26 mouse cellular contexts compared by ENCODE assay signal in genomic region chr14:59932355-59932754, GRCm38 (mm10).
DNase-seq lines count a peak whose midpoint lies in the region; ATAC-seq and TF ChIP-seq lines count a peak whose summit lies in the region.
"Had no signal": no experiment of that assay in that cellular context is flagged by ENCODE, and none has a peak within 500 bp of the region (broad histone marks: within the 10 kb centered on the region; RNA-seq: fewer than 3 reads in every experiment).

No protein-coding gene starts in this region.

- no peaks in the 10 kb centered on the region for H3K27me3 ChIP-seq in intestine, embryonic 15.5 days (replicated peaks)
- no peaks in the 10 kb centered on the region for H3K27me3 ChIP-seq in intestine, postnatal 0 days (replicated peaks; ENCODE audit: control insufficient read depth, insufficient read depth, low read length)
- H3K27me3 ChIP-seq in embryonic facial prominence, embryonic 10.5 days (replicated peaks; ENCODE audit: low read depth, poor library complexity, severe bottlenecking), result no peaks in the 10 kb centered on the region
- no peaks in the 10 kb centered on the region; the same call in 1 of the 2 replicates for H3K27me3 ChIP-seq in limb, embryonic 14.5 days (ENCODE audit: control insufficient read depth, insufficient read depth, low read length)
- H3K27me3 ChIP-seq: heart, embryonic 15.5 days; hindbrain, embryonic 13.5 days; liver, embryonic 15.5 days had no signal

- peak; percentile 84 for DNase-seq in R1 (ENCODE audit: low read depth, low spot score)
- DNase-seq in embryonic facial prominence, embryonic 10.5 days (ENCODE audit: low spot score), result peak; percentile 42
- DNase-seq in limb, embryonic 14.5 days (ENCODE audit: low spot score), result peak; percentile 48
- DNase-seq in B cell, adult 2 months, result no peak
- DNase-seq in frontal cortex, postnatal 36 days (ENCODE audit: low spot score in 2 of 2), result no peak
- DNase-seq: adrenal gland, postnatal 36 days; cerebellum, adult 11 months; cerebellum, adult 9-11 months; heart, postnatal 36 days; kidney, adult 8-10 months; kidney, postnatal 14 days; liver; right cerebral cortex, postnatal 14 days; thymus, postnatal 14 days had no signal

- H3K27ac ChIP-seq in intestine, embryonic 15.5 days, result no peak overlapping the region
- H3K27ac ChIP-seq in intestine, postnatal 0 days (ENCODE audit: low read depth, low read length), result no peak overlapping the region
- H3K27ac ChIP-seq in embryonic facial prominence, embryonic 10.5 days (replicated peaks), result 0 out of 2 replicates have a peak overlapping the region, but pooled peaks have one; percentile 5
- H3K27ac ChIP-seq in limb, embryonic 14.5 days (replicated peaks; ENCODE audit: low read depth, low read length), result no peak overlapping the region
- H3K27ac ChIP-seq: forebrain, embryonic 10.5 days; heart, embryonic 15.5 days; hindbrain, embryonic 13.5 days; layer of hippocampus, adult 2 months; liver, embryonic 15.5 days; macrophage had no signal

- H3K36me3 ChIP-seq in intestine, embryonic 15.5 days, result no peaks in the 10 kb centered on the region
- H3K36me3 ChIP-seq in intestine, postnatal 0 days (ENCODE audit: control insufficient read depth, insufficient read depth), result no peaks in the 10 kb centered on the region
- H3K36me3 ChIP-seq in embryonic facial prominence, embryonic 10.5 days (replicated peaks), result no peaks in the 10 kb centered on the region
- H3K36me3 ChIP-seq in limb, embryonic 14.5 days (ENCODE audit: control insufficient read depth, insufficient read depth, low read length), result no peaks in the 10 kb centered on the region
- H3K36me3 ChIP-seq: forebrain, embryonic 10.5 days; heart, embryonic 15.5 days; hindbrain, embryonic 13.5 days; liver, embryonic 15.5 days had no signal

- H3K9ac ChIP-seq in intestine, embryonic 15.5 days, result no peak overlapping the region
- H3K9ac ChIP-seq in intestine, postnatal 0 days (ENCODE audit: low read depth, low read length), result no peak overlapping the region
- H3K9ac ChIP-seq in limb, embryonic 14.5 days (ENCODE audit: low read depth, low read length, severe bottlenecking), result no peak overlapping the region
- H3K9ac ChIP-seq: heart, embryonic 15.5 days; hindbrain, embryonic 13.5 days; liver, embryonic 15.5 days had no signal

- no peak overlapping the region for H3K4me3 ChIP-seq in intestine, embryonic 15.5 days (replicated peaks)
- H3K4me3 ChIP-seq in intestine, postnatal 0 days (ENCODE audit: low read depth, low read length), result no peak overlapping the region
- no peak overlapping the region for H3K4me3 ChIP-seq in embryonic facial prominence, embryonic 10.5 days
- H3K4me3 ChIP-seq in limb, embryonic 14.5 days (replicated peaks; ENCODE audit: low read length), result no peak overlapping the region
- H3K4me3 ChIP-seq: forebrain, embryonic 10.5 days; heart, embryonic 15.5 days; hindbrain, embryonic 13.5 days; layer of hippocampus, adult 2 months; liver, embryonic 15.5 days had no signal

- TF ChIP-seq CTCF in intestine, postnatal 0 days (IDR thresholded peaks at IDR 0.05; ENCODE audit: low read depth), result no peak

- H3K4me1 ChIP-seq in intestine, embryonic 15.5 days (replicated peaks), result no peaks in the 10 kb centered on the region
- 0 out of 2 replicates have a peak, but pooled peaks cover 5% of the 10 kb centered on the region for H3K4me1 ChIP-seq in intestine, postnatal 0 days (replicated peaks; ENCODE audit: control insufficient read depth, insufficient read depth, low read length)
- H3K4me1 ChIP-seq in embryonic facial prominence, embryonic 10.5 days, result peaks cover 27% of the 10 kb centered on the region
- peaks cover 33% of the 10 kb centered on the region for H3K4me1 ChIP-seq in limb, embryonic 14.5 days (ENCODE audit: control insufficient read depth, insufficient read depth, low read length)
- H3K4me1 ChIP-seq: liver, embryonic 15.5 days had no signal

- no peak overlapping the region for H3K4me2 ChIP-seq in intestine, embryonic 15.5 days (replicated peaks)
- no peak overlapping the region for H3K4me2 ChIP-seq in intestine, postnatal 0 days (replicated peaks; ENCODE audit: low read depth)
- peak overlapping the region; percentile 21; the same call in 1 of the 2 replicates for H3K4me2 ChIP-seq in limb, embryonic 14.5 days (replicated peaks; ENCODE audit: low read depth, low read length, severe bottlenecking)
- H3K4me2 ChIP-seq: heart, embryonic 15.5 days; hindbrain, embryonic 13.5 days; liver, embryonic 15.5 days; midbrain, embryonic 11.5 days had no signal

- H3K9me3 ChIP-seq in intestine, embryonic 15.5 days, result no peaks in the 10 kb centered on the region
- no peaks in the 10 kb centered on the region for H3K9me3 ChIP-seq in intestine, postnatal 0 days (ENCODE audit: control insufficient read depth)
- H3K9me3 ChIP-seq in embryonic facial prominence, embryonic 10.5 days, result no peaks in the 10 kb centered on the region
- H3K9me3 ChIP-seq in limb, embryonic 14.5 days (ENCODE audit: control insufficient read depth, low read length), result no peaks in the 10 kb centered on the region
- H3K9me3 ChIP-seq: forebrain, embryonic 10.5 days; heart, embryonic 15.5 days; hindbrain, embryonic 13.5 days; liver, embryonic 15.5 days had no signal

- TF ChIP-seq POLR2A in limb, embryonic 14.5 days (IDR thresholded peaks at IDR 0.05; ENCODE audit: borderline replicate concordance, extremely low read depth, insufficient read depth, insufficient read length), result no peak

- peak; percentile 56; the same call in 1 of the 2 replicates for ATAC-seq in intestine, embryonic 15.5 days
- no peak for ATAC-seq in intestine, postnatal 0 days
- peak; percentile 73 for ATAC-seq in limb, embryonic 14.5 days (ENCODE audit: low FRiP score, low read depth)
- no peak for ATAC-seq in frontal cortex, adult (ENCODE audit: low TSS enrichment)
- ATAC-seq: forebrain, embryonic 16.5 days; inflammation-experienced regulatory T-cells, adult 6 months had no signal

- 29% methylated on average over 6 of the region's 6 CpGs for WGBS in intestine, embryonic 15.5 days
- WGBS in intestine, postnatal 0 days, result 27% methylated on average over 6 of the region's 6 CpGs
- WGBS in embryonic facial prominence, embryonic 10.5 days, result 48% methylated on average over 6 of the region's 6 CpGs
- 5% methylated on average over 6 of the region's 6 CpGs for WGBS in limb, embryonic 14.5 days

Comparison
In these comparisons a context has a peak if more than half of its experiments do, and no peak if none do; other contexts are left out.
1. ATAC-seq: peak in intestine, embryonic 15.5 days (single experiment) and limb, embryonic 14.5 days (single experiment); none in intestine, postnatal 0 days (single experiment) and frontal cortex, adult (single experiment).
2. DNase-seq: peak in R1 (single experiment), embryonic facial prominence, embryonic 10.5 days (single experiment) and limb, embryonic 14.5 days (single experiment); none in B cell, adult 2 months (0 of 2) and frontal cortex, postnatal 36 days (0 of 2).